Mouse (Mus musculus): ENCODE results near the gene Olfr1254.

Gene Olfr1254

DNA sequence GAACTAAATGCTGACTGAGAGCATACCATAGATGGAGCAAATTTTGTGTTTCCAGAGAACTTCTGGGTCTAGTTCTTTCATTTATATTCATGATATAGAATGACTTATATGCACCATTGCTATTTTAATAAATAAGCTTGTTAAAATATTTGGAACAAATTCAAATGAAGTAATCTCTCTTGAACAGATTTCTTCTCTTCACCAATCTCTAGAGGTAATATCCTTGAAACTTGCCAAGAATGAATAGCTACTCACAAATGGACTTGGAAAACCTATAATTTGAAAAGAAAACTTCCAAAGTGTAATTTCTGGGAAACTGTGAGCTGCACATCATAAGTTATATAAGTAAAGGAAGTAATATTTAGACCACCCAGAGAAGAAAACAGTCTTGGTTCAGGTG lies at the start of gene Olfr1254:
Gene Olfr1254 (minus strand): TSS at position 101 of the 400 bp plus-strand sequence.
- no peak for DNase-seq (ENCODE audit: low spot score)

DNA sequence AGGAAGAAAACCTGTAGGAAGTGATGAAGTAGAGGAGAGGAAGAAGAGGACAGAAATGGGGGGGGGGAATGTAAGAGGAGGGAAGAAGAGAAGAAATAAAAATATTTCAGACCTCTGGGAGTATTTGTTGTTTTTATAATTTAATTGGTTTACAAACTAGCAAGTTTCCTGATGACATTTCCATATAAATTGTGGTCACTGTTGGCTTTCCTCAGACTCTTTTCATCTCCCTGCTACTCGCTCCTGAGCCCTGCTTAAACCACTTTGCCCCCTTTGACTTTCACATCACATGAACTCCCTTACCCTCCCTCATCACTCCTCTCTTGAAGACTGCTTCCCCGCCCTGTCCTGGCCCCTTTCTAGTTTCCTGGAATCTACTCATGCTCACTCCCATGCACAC lies 48.0 kb upstream of the Olfr1254 start, which contains the start of gene Olfr1256:
Gene Olfr1256 (minus strand): TSS at position 101 of the 400 bp plus-strand sequence.
- DNase-seq (ENCODE audit: low spot score) = no peak

- no peak for DNase-seq (ENCODE audit: low spot score)
These were observed 26.8 kb upstream of the Olfr1254 start for GRCm38 (mm10) chr2:89820216-89820615.

DNA sequence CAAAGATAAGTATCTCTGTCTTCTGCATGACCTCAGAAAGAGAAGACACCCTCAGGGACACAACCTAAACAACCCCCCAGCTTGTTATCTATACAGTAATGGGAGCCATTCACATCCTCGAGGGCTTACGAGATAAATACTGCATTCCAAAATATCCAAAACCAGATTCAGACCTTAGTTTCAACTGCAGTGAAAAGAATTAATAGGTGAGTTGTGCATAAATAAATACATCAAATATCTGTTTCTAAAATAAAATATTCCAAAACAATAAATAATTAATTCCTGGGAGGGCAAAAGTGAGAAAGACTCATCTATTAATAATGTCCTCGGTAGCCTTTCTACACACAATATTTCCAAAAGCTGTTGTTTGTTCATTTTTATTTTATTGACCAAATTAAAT lies 18.3 kb upstream of the Olfr1254 start, which contains the start of gene Olfr1255:
Gene Olfr1255 (plus strand): TSS at position 301 of the 400 bp plus-strand sequence.
- no peak for DNase-seq (ENCODE audit: low spot score)

DNA sequence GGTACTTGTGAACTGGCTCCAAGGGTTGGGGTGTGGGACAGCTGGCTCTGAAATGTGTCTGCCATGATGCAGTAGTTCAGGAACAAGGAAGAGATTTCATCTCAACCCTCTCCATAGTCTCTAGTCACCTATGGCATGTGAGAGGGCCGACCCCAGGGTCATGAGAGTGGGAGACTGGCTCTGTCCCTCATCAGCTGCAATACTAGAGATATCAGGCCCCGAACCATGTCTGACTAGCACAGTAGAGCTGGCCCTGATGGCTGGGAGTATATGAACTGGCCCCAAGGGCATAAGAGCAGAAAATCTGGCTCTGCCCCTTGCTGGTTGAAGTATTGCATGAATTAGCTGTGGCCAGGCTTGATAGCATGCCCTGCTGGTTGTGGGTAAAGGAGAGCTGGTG lies 17.3 kb upstream of the Olfr1254 start:
- DNase-seq (ENCODE audit: low spot score) = no peak

- DNase-seq (ENCODE audit: low spot score) = no peak
These were observed 6.2 kb upstream of the Olfr1254 start for GRCm38 (mm10) chr2:89799583-89799982.

DNA sequence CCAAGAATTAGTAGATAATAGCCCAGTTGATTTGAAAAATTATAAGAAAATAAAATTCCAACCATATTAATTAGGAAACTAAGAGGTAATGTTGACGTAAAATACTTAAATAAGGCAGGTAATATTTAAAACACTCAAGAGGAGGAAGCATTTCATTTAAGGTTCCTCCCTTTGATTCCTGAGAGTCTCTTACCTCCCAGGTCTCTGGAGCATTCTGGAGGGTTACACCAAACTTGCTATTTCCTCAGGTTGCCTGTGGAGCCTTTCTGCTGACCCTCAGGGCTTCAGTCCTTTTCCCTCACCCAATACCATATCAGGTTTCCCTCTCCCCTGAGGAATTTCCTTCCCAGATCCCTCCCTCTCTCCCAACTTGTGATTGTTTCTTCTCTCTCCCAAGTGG lies 36.4 kb downstream of the Olfr1254 start, which contains the start of gene Olfr1253:
Gene Olfr1253 (minus strand): TSS at position 101 of the 400 bp plus-strand sequence.
- no peak for DNase-seq (ENCODE audit: low spot score)

All from adipocyte (in vitro differentiated cells).